Mouse (Mus musculus): Measurements from ENCODE around the gene Ghsr. TPM values are rescaled to one million over a fixed set of nuclear protein-coding genes. Genes with fewer than 3 reads are reported as not detected.
A peak's percentile ranks its signal among the peaks of the same experiment; 100 is the strongest.

Gene Ghsr
- polyA plus RNA-seq, 1 experiment, result not detected

DNA sequence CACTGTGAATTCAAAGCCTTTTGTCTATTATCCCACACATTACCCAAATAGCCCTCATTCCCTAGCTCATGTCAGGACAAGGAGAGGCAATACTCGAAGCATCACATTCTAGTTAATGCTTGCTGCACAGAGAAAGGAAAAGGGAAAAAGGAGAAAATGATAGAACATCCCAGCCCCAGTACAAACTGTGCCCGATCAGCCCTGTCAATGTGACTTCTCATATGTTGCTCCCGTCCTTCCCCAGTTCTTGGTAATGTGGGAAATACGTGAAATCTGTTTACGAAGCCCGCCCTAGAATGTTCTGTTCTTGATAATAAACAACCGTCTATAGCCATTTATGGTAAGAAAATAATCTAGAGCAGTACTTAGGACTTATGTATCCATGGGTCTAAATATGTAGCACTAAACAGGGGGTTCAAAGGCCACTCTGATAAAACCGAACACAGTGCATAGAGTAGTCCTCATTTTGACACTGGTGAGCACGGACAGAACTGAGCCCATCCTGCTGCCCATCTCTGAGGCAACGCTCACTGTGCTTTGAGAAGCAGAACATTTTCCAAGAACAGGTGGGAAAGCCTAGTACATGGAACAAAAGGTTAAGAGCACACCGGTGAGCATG lies 53.0 kb downstream of the Ghsr start:
- TF ChIP-seq MYOG (IDR thresholded peaks at IDR 0.05; ENCODE audit: control insufficient read depth in 1 of 3, insufficient read depth in 1 of 3, insufficient read length in 2 of 3, low read depth in 2 of 3) (no peak), CEBPB (IDR thresholded peaks at IDR 0.05; ENCODE audit: insufficient read depth, poor library complexity, severe bottlenecking) (no peak), TCF3 (IDR thresholded peaks at IDR 0.05; ENCODE audit: insufficient read length, low read depth) (no peak), USF1 (IDR thresholded peaks at IDR 0.05; ENCODE audit: low read depth) (no peak)
- Histone ChIP-seq H3K4me3 (no peak overlapping the region), H3K36me3 (ENCODE audit: control insufficient read depth, insufficient read depth) (peaks cover 27% of the 10 kb centered on the region), H3K27me3 (ENCODE audit: control insufficient read depth, insufficient read depth, insufficient read length) (no peaks in the 10 kb centered on the region), H3K4me2 (ENCODE audit: low read depth) (no peak overlapping the region), H3ac (ENCODE audit: control insufficient read depth, insufficient read length) (no peak overlapping the region), H3K79me2 (ENCODE audit: control insufficient read depth, insufficient read depth) (no peaks in the 10 kb centered on the region)

DNA sequence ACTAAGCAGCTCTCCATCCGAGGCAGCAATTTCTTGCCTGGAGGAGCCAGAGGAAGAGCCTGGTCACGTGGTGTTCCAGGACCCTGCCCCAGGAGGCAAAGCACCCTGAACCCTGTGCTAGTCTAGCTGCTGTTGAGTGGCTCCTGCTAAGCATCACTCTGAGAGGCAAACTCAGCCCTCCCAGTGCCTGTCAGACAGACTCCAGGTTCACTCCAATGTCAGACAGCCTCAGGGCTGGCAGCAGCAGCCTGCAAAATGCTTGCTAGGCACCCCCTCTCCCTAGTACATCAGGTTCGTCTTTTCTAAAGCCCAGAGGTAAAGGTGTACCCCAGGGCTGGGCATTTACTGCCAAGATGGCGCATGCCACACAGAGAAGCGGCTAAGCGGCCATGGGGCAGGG lies 56.3 kb downstream of the Ghsr start:
- Histone ChIP-seq H3K79me2 (ENCODE audit: control insufficient read depth, insufficient read depth) (no peaks in the 10 kb centered on the region), H3K27me3 (ENCODE audit: control insufficient read depth, insufficient read depth, insufficient read length) (no peaks in the 10 kb centered on the region), H3K4me2 (ENCODE audit: low read depth) (no peak overlapping the region), H3ac (ENCODE audit: control insufficient read depth, insufficient read length) (no peak overlapping the region), H3K4me3 (no peak overlapping the region), H3K36me3 (ENCODE audit: control insufficient read depth, insufficient read depth) (peaks cover 33% of the 10 kb centered on the region)
- TF ChIP-seq POLR2AphosphoS2 (IDR thresholded peaks at IDR 0.05; ENCODE audit: insufficient read length, low read depth) (peak; percentile 9), MYOG (IDR thresholded peaks at IDR 0.05; ENCODE audit: control insufficient read depth in 1 of 3, insufficient read depth in 1 of 3, insufficient read length in 2 of 3, low read depth in 2 of 3) (no peak), USF1 (IDR thresholded peaks at IDR 0.05; ENCODE audit: low read depth) (no peak)

Other genes with a start within 250 kb of the Ghsr start
- gene Ect2, start 217.5 kb upstream of the Ghsr start, polyA plus RNA-seq (2012; fragmentation: generic; extraction: Trizol), result 6.6 TPM
- 6.2 TPM for gene Nceh1, start 188.4 kb upstream of the Ghsr start, polyA plus RNA-seq (2012; fragmentation: generic; extraction: Trizol)
- not detected for gene Tnfsf10, start 54.3 kb upstream of the Ghsr start, polyA plus RNA-seq (2012; fragmentation: generic; extraction: Trizol)